ENCODE assay signal across 31 mouse cellular contexts in genomic region chr7:24750695-24751094, GRCm38 (mm10). TPM values are rescaled to one million over a fixed set of nuclear protein-coding genes. Genes with fewer than 3 reads are reported as not detected.
A peak's percentile ranks its signal among the peaks of the same experiment; 100 is the strongest.
DNase-seq lines count a peak whose midpoint lies in the region; ATAC-seq and TF ChIP-seq lines count a peak whose summit lies in the region.
"Had no signal": no experiment of that assay in that cellular context is flagged by ENCODE, and none has a peak within 500 bp of the region (broad histone marks: within the 10 kb centered on the region; RNA-seq: fewer than 3 reads in every experiment).

No protein-coding gene starts in this region.

- no peak for TF ChIP-seq POLR2A in brain, embryonic 14.5 days (IDR thresholded peaks at IDR 0.05; ENCODE audit: borderline replicate concordance, extremely low read depth, insufficient read depth, insufficient read length, poor library complexity, severe bottlenecking)

- H3K27ac ChIP-seq in forebrain, embryonic 10.5 days, result peak overlapping the region; percentile 22; the same call in 1 of the 2 replicates
- no peak overlapping the region for H3K27ac ChIP-seq in forebrain, embryonic 11.5 days (ENCODE audit: low read depth, low read length)
- 0 out of 2 replicates have a peak overlapping the region, but pooled peaks have one; percentile 13 for H3K27ac ChIP-seq in hindbrain, embryonic 13.5 days
- H3K27ac ChIP-seq in hindbrain, embryonic 14.5 days, result no peak overlapping the region
- no peak overlapping the region for H3K27ac ChIP-seq in kidney, embryonic 16.5 days (ENCODE audit: low read length)
- H3K27ac ChIP-seq: embryonic facial prominence, embryonic 13.5 days; forebrain, embryonic 15.5 days; liver, embryonic 14.5 days; neural tube, embryonic 13.5 days; stomach, postnatal 0 days had no signal

- no peaks in the 10 kb centered on the region for H3K9me3 ChIP-seq in forebrain, embryonic 10.5 days
- H3K9me3 ChIP-seq in forebrain, embryonic 11.5 days (ENCODE audit: control insufficient read depth, low read length), result no peaks in the 10 kb centered on the region
- no peaks in the 10 kb centered on the region for H3K9me3 ChIP-seq in hindbrain, embryonic 13.5 days
- no peaks in the 10 kb centered on the region for H3K9me3 ChIP-seq in hindbrain, embryonic 14.5 days (ENCODE audit: control insufficient read depth, low read length)
- H3K9me3 ChIP-seq in kidney, embryonic 16.5 days (ENCODE audit: low read length), result no peaks in the 10 kb centered on the region
- H3K9me3 ChIP-seq: embryonic facial prominence, embryonic 13.5 days; forebrain, embryonic 15.5 days; neural tube, embryonic 13.5 days had no signal

- no peak overlapping the region for H3K9ac ChIP-seq in forebrain, embryonic 11.5 days (ENCODE audit: low read length)
- peak overlapping the region; percentile 26; the same call in 1 of the 2 replicates for H3K9ac ChIP-seq in hindbrain, embryonic 13.5 days
- H3K9ac ChIP-seq in hindbrain, embryonic 14.5 days, result no peak overlapping the region
- H3K9ac ChIP-seq in kidney, embryonic 16.5 days (replicated peaks; ENCODE audit: low read length), result no peak overlapping the region
- H3K9ac ChIP-seq: forebrain, embryonic 15.5 days; liver, embryonic 14.5 days; neural tube, embryonic 13.5 days had no signal

- no peaks in the 10 kb centered on the region for H3K27me3 ChIP-seq in forebrain, embryonic 10.5 days (ENCODE audit: poor library complexity, severe bottlenecking)
- no peaks in the 10 kb centered on the region for H3K27me3 ChIP-seq in forebrain, embryonic 11.5 days (ENCODE audit: control insufficient read depth, insufficient read depth, low read length)
- no peaks in the 10 kb centered on the region for H3K27me3 ChIP-seq in hindbrain, embryonic 13.5 days
- no peaks in the 10 kb centered on the region for H3K27me3 ChIP-seq in hindbrain, embryonic 14.5 days (ENCODE audit: control insufficient read depth, insufficient read depth, low read length)
- H3K27me3 ChIP-seq in kidney, embryonic 16.5 days (ENCODE audit: insufficient read depth, low read length), result no peaks in the 10 kb centered on the region
- H3K27me3 ChIP-seq: embryonic facial prominence, embryonic 13.5 days; forebrain, embryonic 15.5 days; neural tube, embryonic 13.5 days had no signal

- no peak overlapping the region for H3K4me3 ChIP-seq in forebrain, embryonic 10.5 days
- no peak overlapping the region for H3K4me3 ChIP-seq in forebrain, embryonic 11.5 days (ENCODE audit: low read depth, low read length)
- no peak overlapping the region for H3K4me3 ChIP-seq in hindbrain, embryonic 13.5 days
- H3K4me3 ChIP-seq in hindbrain, embryonic 14.5 days (replicated peaks; ENCODE audit: low read length), result no peak overlapping the region
- no peak overlapping the region for H3K4me3 ChIP-seq in kidney, embryonic 16.5 days (ENCODE audit: low read length)
- H3K4me3 ChIP-seq: embryonic facial prominence, embryonic 13.5 days; erythroblast, embryonic 14.5 days; forebrain, embryonic 15.5 days; neural tube, embryonic 13.5 days had no signal

- no peaks in the 10 kb centered on the region for H3K36me3 ChIP-seq in forebrain, embryonic 10.5 days (replicated peaks)
- no peaks in the 10 kb centered on the region for H3K36me3 ChIP-seq in forebrain, embryonic 11.5 days (ENCODE audit: control insufficient read depth, insufficient read depth, low read length)
- H3K36me3 ChIP-seq in hindbrain, embryonic 13.5 days, result no peaks in the 10 kb centered on the region
- no peaks in the 10 kb centered on the region for H3K36me3 ChIP-seq in hindbrain, embryonic 14.5 days (replicated peaks; ENCODE audit: control insufficient read depth, insufficient read depth)
- no peaks in the 10 kb centered on the region for H3K36me3 ChIP-seq in kidney, embryonic 16.5 days (ENCODE audit: insufficient read depth, low read length)
- H3K36me3 ChIP-seq: embryonic facial prominence, embryonic 13.5 days; forebrain, embryonic 15.5 days; neural tube, embryonic 13.5 days had no signal

- WGBS in forebrain, embryonic 10.5 days, result 66% methylated on average over 4 of the region's 4 CpGs
- WGBS in forebrain, embryonic 11.5 days, result 62% methylated on average over 4 of the region's 4 CpGs
- 48% methylated on average over 4 of the region's 4 CpGs for WGBS in hindbrain, embryonic 13.5 days
- WGBS in hindbrain, embryonic 14.5 days, result 48% methylated on average over 4 of the region's 4 CpGs
- 37% methylated on average over 4 of the region's 4 CpGs for WGBS in kidney, embryonic 16.5 days

- TF ChIP-seq CTCF in brain, embryonic 14.5 days (IDR thresholded peaks at IDR 0.05; ENCODE audit: borderline replicate concordance, extremely low read depth, insufficient read depth, insufficient read length), result no peak

- H3K4me2 ChIP-seq in forebrain, embryonic 11.5 days (ENCODE audit: low read depth, low read length, severe bottlenecking), result no peak overlapping the region
- H3K4me2 ChIP-seq in hindbrain, embryonic 13.5 days, result no peak overlapping the region
- no peak overlapping the region for H3K4me2 ChIP-seq in hindbrain, embryonic 14.5 days (replicated peaks)
- H3K4me2 ChIP-seq in kidney, embryonic 16.5 days (replicated peaks; ENCODE audit: low read depth, low read length), result no peak overlapping the region
- H3K4me2 ChIP-seq: embryonic facial prominence, embryonic 13.5 days; forebrain, embryonic 15.5 days; heart, embryonic 11.5 days; neural tube, embryonic 13.5 days had no signal

- ATAC-seq in forebrain, embryonic 11.5 days (replicated peaks; ENCODE audit: low FRiP score), result no peak
- no peak for ATAC-seq in hindbrain, embryonic 13.5 days (ENCODE audit: low FRiP score)
- no peak for ATAC-seq in hindbrain, embryonic 14.5 days (ENCODE audit: low FRiP score)
- ATAC-seq in kidney, embryonic 16.5 days (ENCODE audit: low FRiP score, low TSS enrichment), result 0 out of 2 replicates have a peak, but pooled peaks have one; percentile 22
- ATAC-seq: forebrain, embryonic 15.5 days; intestine, embryonic 16.5 days had no signal

- peaks cover 7% of the 10 kb centered on the region; the same call in 1 of the 2 replicates for H3K4me1 ChIP-seq in forebrain, embryonic 10.5 days
- H3K4me1 ChIP-seq in forebrain, embryonic 11.5 days (replicated peaks; ENCODE audit: control insufficient read depth, insufficient read depth, low read length), result no peaks in the 10 kb centered on the region
- peaks cover 12% of the 10 kb centered on the region for H3K4me1 ChIP-seq in hindbrain, embryonic 13.5 days (replicated peaks)
- H3K4me1 ChIP-seq in hindbrain, embryonic 14.5 days (replicated peaks; ENCODE audit: control insufficient read depth, insufficient read depth, low read length), result peaks cover 9% of the 10 kb centered on the region
- peaks cover 13% of the 10 kb centered on the region for H3K4me1 ChIP-seq in kidney, embryonic 16.5 days (ENCODE audit: insufficient read depth, low read length)

- DNase-seq in forebrain, embryonic 10.5 days (ENCODE audit: extremely low spot score, low spot score), result no peak
- no peak for DNase-seq in forebrain, embryonic 11.5 days (ENCODE audit: low spot score)
- DNase-seq in hindbrain, embryonic 14.5 days (ENCODE audit: low spot score), result no peak
- no peak for DNase-seq in kidney, adult 9 months
- peak; percentile 44 for DNase-seq in brain, embryonic 14.5 days (ENCODE audit: low read depth)
- no peak for DNase-seq in embryo, embryonic 10.5 days (ENCODE audit: low spot score)
- DNase-seq: adrenal gland, postnatal 14 days; cerebellum, adult 11-12 months; gastrocnemius, postnatal 25 days; heart, adult 11 months; heart, postnatal 10 days; kidney, postnatal 25 days; liver; lung, adult 2 months; lung, postnatal 10 days; right cerebral cortex, postnatal 4 days; thymus, adult 18-20 months; thymus, postnatal 25 days had no signal

RNA-seq across cellular contexts. Expression of gene Cd177, which starts 9.4 kb away (rescaled TPM):
- polyA plus RNA-seq in forebrain, embryonic 10.5 days (2016; fragmentation: Nextera tagmentation; extraction: Ambion mirVana), result 0.07 TPM in 1 of 2 replicates, not detected in the other
- not detected in 2 replicates for polyA plus RNA-seq in forebrain, embryonic 11.5 days (2014; fragmentation: Nextera tagmentation; extraction: Ambion mirVana)
- polyA plus RNA-seq in hindbrain, embryonic 13.5 days (2015; fragmentation: Nextera tagmentation; extraction: Ambion mirVana), result 0.17 TPM in 1 of 2 replicates, not detected in the other
- polyA plus RNA-seq in hindbrain, embryonic 14.5 days (2014; fragmentation: Nextera tagmentation; extraction: Ambion mirVana), result 0.11 and 0.35 TPM in 2 replicates
- polyA plus RNA-seq in kidney, embryonic 16.5 days (2015; fragmentation: Nextera tagmentation; extraction: Ambion mirVana), result 0.30 and 0.61 TPM in 2 replicates
- polyA plus RNA-seq in brain, embryonic 14.5 days (2012; rRNA removed), result 0.15 and 0.19 TPM in 2 replicates
- polyA plus RNA-seq: limb, embryonic 11.5 days had no signal

RNA-seq across cellular contexts. Expression of gene Gm4763, which starts 24.0 kb away (rescaled TPM):
- not detected in 2 replicates for polyA plus RNA-seq in forebrain, embryonic 10.5 days (2016; fragmentation: Nextera tagmentation; extraction: Ambion mirVana)
- not detected in 2 replicates for polyA plus RNA-seq in forebrain, embryonic 11.5 days (2014; fragmentation: Nextera tagmentation; extraction: Ambion mirVana)
- not detected in 2 replicates for polyA plus RNA-seq in hindbrain, embryonic 13.5 days (2015; fragmentation: Nextera tagmentation; extraction: Ambion mirVana)
- polyA plus RNA-seq in hindbrain, embryonic 14.5 days (2014; fragmentation: Nextera tagmentation; extraction: Ambion mirVana), result not detected in 2 replicates
- not detected in 2 replicates for polyA plus RNA-seq in kidney, embryonic 16.5 days (2015; fragmentation: Nextera tagmentation; extraction: Ambion mirVana)
- not detected in 2 replicates for polyA plus RNA-seq in brain, embryonic 14.5 days (2012; rRNA removed)
- polyA plus RNA-seq: embryonic facial prominence, embryonic 13.5 days; erythroblast, embryonic 14.5 days; forebrain, embryonic 15.5 days; frontal cortex, adult 2 months; heart, embryonic 11.5 days; intestine, embryonic 16.5 days; limb, embryonic 11.5 days; liver, embryonic 14.5 days; lung, adult 2 months; neural tube, embryonic 13.5 days; spleen, adult 2 months; stomach, postnatal 0 days had no signal

RNA-seq across cellular contexts. Expression of gene Ceacam10, which starts 26.3 kb away (rescaled TPM):
- polyA plus RNA-seq in forebrain, embryonic 10.5 days (2016; fragmentation: Nextera tagmentation; extraction: Ambion mirVana), result not detected in 2 replicates
- polyA plus RNA-seq in forebrain, embryonic 11.5 days (2014; fragmentation: Nextera tagmentation; extraction: Ambion mirVana), result not detected in 2 replicates
- 0.31 TPM in 1 of 2 replicates, not detected in the other for polyA plus RNA-seq in hindbrain, embryonic 13.5 days (2015; fragmentation: Nextera tagmentation; extraction: Ambion mirVana)
- polyA plus RNA-seq in hindbrain, embryonic 14.5 days (2014; fragmentation: Nextera tagmentation; extraction: Ambion mirVana), result 0.41 TPM in 1 of 2 replicates, not detected in the other
- 0.44 TPM in 1 of 2 replicates, not detected in the other for polyA plus RNA-seq in kidney, embryonic 16.5 days (2015; fragmentation: Nextera tagmentation; extraction: Ambion mirVana)
- polyA plus RNA-seq in brain, embryonic 14.5 days (2012; rRNA removed), result 0.19 and 0.24 TPM in 2 replicates
- polyA plus RNA-seq: erythroblast, embryonic 14.5 days; forebrain, embryonic 15.5 days; frontal cortex, adult 2 months; heart, embryonic 11.5 days had no signal

RNA-seq across cellular contexts. Expression of gene BC049730, which starts 41.7 kb away (rescaled TPM):
- polyA plus RNA-seq in forebrain, embryonic 10.5 days (2016; fragmentation: Nextera tagmentation; extraction: Ambion mirVana), result not detected in 2 replicates
- polyA plus RNA-seq in forebrain, embryonic 11.5 days (2014; fragmentation: Nextera tagmentation; extraction: Ambion mirVana), result not detected in 2 replicates
- not detected in 2 replicates for polyA plus RNA-seq in hindbrain, embryonic 13.5 days (2015; fragmentation: Nextera tagmentation; extraction: Ambion mirVana)
- not detected in 2 replicates for polyA plus RNA-seq in hindbrain, embryonic 14.5 days (2014; fragmentation: Nextera tagmentation; extraction: Ambion mirVana)
- polyA plus RNA-seq in kidney, embryonic 16.5 days (2015; fragmentation: Nextera tagmentation; extraction: Ambion mirVana), result not detected in 2 replicates
- polyA plus RNA-seq in brain, embryonic 14.5 days (2012; rRNA removed), result not detected in 2 replicates
- polyA plus RNA-seq: embryonic facial prominence, embryonic 13.5 days; forebrain, embryonic 15.5 days; frontal cortex, adult 2 months; heart, embryonic 11.5 days; intestine, embryonic 16.5 days; limb, embryonic 11.5 days; liver, embryonic 14.5 days; lung, adult 2 months; neural tube, embryonic 13.5 days; spleen, adult 2 months; stomach, postnatal 0 days had no signal

Comparison
In these comparisons a context has a peak if more than half of its experiments do, and no peak if none do; other contexts are left out.
1. H3K27ac ChIP-seq: peak in forebrain, embryonic 10.5 days (single experiment) and hindbrain, embryonic 13.5 days (single experiment); none in forebrain, embryonic 11.5 days (single experiment), hindbrain, embryonic 14.5 days (single experiment) and kidney, embryonic 16.5 days (single experiment).